Mouse (Mus musculus) gonadal fat pad, adult 2 months (tissue): ENCODE results near the gene Actrt2. TPM values are rescaled to one million over a fixed set of nuclear protein-coding genes. Genes with fewer than 3 reads are reported as not detected.

Experiments used
- DNase-seq: peaks from one replicate; pipeline ENCODE4 v3.0.0-alpha.2; 2012; ENCODE audit warnings: low read depth
- polyA plus RNA-seq: library from polyadenylated mRNA; depleted of rRNA; stranded (reverse); fragments of >200 nt; gene quantifications from 2 replicates; pipeline ENCODE4 v1.2.3, GENCODE M21; 2012

Gene Actrt2
- polyA plus RNA-seq, 1 experiment = 1.6 TPM

DNA sequence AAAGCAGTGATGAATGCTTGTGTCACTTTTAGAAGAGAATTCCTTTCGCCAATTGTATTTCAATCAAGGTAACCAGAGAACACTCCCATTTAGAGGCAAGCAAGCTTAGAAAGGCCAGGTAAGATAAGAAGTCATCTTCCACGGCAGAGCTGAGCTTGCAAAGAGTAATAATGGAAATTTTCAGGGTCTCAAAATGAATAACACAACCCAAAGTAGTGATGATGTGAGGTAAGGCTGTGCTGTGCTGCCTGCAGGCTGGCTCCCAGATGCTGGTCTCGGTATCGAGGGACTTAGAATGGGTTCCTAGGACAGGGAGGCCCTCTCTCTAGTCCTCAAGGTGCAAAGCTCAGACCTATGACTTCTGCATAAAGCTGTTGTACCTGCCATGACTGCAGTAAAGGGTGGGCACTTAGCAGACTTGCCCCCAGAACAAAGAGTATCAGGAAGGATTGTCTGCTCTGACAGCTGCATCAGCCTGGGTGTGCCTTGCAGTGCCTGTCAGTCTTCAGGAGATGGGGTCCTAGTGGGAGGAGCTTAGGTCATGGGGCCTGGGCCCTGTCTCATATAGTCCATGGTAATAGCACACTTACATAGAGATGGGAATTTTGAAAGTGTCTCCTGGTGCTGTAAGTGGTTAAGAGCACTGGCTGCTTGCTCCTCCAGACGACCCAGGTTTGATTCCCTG is 15.5 kb upstream of the Actrt2 start:
- no peak for DNase-seq

DNA sequence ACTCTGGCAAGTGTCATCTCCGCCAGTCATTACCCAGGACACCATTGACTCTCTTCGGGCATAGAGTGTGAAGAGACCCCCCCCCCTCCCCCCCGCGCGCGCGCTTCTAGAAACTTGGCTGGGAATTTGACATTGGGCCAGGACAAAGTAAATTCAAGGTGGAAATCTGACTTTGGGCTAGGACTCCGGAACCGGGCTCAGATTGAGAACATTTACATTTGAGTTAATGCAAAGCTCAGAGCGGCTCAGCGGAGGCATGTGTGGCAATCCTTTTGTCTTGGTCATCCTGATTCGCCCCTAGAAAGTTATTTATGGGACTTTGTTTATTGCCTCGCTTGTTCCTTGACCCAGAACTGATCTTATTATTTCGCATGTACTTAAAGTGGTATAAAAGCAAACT is 14.6 kb upstream of the Actrt2 start:
- no peak for DNase-seq

DNA sequence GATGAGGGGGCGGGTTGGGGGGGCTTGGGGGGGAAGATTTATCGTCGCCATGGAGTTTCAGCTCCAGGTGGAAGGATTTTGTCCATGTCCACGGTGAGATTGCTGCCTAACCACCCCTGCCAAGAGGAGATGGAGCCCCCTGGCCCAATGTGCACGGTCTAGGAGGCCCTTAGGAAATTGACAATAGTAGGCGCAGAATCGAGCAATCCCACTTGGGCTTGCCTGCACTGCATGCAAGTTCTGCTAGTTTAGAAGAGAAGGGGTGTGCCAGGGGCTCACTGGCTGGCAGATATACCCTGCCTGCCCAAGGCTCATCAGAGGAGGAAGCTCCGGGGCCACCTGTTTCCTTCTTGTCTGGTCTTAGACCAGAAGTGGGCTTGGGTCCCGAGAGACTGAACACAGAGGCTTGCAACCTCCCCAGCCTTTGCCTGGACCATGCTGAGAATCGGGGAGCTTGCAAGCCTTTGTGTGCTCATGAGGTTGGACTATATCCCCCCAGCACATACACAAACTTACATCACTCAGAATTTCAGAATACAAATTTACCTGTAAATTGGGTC is 7.9 kb upstream of the Actrt2 start:
- DNase-seq = no peak

DNA sequence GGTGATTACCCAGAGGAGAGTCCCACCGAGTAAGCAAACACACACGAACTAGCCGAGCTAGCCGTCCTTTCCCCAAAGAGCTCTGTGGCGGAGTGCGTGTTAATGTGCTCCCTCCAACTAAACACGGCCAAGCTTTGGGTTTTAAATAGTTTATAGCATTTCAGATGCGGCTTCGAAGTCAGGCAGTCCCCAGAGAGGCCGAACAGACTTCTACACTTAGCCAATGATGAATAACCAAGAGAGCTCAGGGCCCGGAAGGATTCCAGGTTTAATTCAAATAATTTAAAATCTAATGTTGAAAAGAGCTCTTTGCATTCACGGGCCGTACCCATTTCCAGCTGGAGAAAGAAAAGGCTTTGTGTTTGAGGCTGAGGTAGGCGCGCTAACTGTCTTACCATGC is 7.3 kb upstream of the Actrt2 start:
- no peak for DNase-seq

DNA sequence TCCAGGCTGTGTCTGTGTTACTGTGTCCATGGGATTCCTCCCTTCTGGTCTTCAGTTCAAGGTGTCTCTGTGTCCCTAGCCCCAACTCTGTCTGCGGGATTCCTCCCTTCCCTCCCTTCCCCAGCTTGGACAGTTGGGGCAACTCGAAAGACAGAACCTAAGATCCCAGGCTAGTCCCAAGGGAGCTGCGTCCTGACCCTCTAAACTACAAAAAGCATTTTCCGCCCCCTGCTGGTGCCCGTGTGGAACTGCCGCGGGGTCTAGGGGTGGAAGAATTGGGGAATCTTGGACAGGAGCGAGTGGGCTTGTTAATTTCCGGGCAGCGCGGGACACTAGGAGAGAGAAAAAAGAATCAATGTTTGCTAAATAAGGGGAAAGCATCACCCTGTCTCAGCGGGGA is 6.9 kb upstream of the Actrt2 start:
- DNase-seq = no peak

DNA sequence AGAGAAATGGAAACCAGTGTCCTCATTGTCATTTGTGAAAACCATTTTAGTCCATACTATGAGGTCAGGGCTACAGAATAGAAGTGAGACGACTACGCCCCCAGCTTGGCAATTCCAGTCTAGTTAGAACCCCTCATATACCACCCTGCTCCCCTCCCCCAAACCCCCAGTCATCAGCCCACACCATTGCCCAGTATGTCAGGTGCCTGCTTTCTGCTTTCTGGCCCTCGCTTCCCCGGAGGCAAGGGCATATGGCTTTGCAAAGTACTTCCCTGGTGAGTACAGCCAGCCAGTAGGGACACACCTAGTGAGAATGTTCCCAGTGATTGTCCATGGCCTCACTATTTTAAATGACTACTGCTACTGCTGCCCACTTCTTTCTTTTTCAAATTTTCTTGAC is 6.3 kb upstream of the Actrt2 start:
- DNase-seq = no peak

DNA sequence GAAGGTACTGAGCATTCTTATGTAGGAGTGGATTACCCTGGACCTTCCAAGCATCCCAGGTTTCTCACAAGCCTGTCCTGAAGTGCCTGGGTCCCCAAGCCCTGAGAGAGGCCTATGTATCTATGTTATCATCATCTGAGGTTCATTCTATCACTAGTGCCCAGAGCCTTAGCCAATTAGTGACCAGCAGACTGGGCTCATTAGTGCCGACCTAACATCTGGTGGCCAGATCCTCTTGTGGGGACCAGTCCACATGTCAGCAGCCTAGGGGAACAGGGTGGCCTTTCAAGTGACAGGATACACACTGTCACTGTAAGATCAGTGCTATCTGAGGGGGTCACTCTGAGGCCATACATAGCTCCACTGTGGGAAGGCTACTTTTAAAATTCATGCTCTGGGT is 4.4 kb upstream of the Actrt2 start:
- DNase-seq = no peak

DNA sequence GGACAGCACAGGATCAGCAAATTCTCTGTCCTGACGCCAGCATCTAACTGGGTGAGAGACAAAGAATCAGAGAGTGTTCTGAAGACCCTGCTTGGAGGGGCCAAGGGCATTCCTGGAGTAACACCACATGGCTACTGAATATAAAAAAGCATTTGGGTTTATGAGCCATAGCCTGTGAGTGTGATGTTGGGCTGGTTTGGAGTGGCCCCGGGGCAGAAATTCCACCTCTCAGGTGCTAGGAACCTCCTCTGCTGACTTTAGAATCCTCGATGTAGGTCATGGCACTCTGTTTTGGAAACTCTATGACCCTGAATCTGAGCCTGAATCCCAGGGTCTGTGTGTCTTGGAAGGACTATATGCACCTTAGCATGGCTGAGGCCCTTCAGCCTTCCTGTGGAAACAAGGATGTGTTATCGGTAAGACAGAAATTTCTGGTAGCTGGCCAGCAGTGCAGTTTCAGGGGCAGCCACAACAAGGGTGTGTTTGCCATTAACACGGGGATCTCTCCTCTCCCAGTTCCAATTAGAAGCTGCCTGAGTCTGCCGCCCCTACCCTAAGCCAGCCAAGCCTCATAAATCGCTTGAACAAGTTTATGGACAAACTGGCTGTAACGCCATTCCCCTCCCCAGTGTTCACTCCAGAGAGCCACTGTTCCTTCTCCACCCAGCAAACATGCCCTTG is 3.7 kb upstream of the Actrt2 start:
- no peak for DNase-seq

DNA sequence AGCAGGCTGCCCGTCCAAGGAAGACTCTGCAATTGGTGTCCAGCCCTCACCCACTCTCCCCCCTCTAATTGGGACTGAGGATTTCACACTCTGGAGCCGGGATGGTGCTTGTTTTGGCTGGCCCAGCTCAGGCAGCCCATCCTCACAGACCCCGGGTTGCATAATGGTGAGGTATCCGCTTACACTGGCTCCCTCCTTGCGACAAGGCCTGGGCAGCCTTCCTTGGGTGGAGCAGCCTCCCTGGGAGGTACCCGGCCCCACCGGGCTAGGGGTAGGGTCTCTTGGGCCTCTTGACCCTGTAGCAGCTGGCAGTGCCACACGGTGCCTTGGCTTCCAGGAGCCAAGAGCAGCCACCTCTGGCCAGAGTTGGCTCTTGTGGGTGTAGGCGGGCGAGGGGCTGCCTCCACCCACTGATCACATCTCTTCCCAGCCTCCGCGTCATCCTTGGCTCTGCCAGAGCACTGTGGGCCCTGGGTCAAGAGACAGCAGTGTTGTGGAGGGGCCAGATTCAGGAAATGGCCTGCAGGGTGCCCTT is 4.9 kb downstream of the Actrt2 start:
- DNase-seq = no peak

DNA sequence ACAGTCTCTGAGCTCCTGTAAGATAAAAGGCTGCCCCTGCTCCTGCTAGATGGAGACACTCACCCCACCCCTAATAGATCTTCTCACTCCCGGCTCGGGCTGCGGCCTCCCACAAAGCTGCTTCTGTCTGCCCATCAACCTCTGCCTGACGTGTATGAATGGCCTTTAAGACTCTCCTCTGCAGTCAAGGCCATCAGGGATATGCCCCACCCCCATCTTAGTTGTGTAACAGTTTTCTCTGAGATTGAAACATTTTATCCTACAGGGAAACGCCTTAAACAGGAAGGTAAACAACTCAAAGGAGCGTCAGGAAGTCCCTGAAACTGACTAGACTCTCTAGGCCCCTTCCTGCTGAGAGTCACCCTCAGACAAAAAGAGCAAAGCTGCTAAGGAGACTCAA is 6.4 kb downstream of the Actrt2 start:
- DNase-seq = no peak

DNA sequence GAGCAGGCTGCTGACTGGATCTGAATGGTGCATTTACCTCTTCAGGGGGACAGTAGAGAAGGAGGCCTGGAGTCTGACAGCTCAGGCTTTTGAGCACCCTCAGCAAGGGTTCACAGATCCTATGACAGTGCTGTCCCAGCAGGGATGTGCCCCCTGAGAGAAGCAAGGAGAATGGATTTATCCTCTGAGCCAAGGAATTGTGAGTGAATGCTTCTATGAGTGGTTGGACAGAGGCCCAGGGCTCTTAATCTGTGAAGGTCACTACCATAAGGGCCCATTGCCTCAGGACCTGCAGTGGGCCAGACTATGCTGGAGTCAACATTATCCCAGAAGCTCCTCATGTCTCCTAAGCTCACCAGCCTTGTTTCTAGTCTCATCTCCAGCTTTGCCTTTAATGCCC is 7.6 kb downstream of the Actrt2 start:
- no peak for DNase-seq

DNA sequence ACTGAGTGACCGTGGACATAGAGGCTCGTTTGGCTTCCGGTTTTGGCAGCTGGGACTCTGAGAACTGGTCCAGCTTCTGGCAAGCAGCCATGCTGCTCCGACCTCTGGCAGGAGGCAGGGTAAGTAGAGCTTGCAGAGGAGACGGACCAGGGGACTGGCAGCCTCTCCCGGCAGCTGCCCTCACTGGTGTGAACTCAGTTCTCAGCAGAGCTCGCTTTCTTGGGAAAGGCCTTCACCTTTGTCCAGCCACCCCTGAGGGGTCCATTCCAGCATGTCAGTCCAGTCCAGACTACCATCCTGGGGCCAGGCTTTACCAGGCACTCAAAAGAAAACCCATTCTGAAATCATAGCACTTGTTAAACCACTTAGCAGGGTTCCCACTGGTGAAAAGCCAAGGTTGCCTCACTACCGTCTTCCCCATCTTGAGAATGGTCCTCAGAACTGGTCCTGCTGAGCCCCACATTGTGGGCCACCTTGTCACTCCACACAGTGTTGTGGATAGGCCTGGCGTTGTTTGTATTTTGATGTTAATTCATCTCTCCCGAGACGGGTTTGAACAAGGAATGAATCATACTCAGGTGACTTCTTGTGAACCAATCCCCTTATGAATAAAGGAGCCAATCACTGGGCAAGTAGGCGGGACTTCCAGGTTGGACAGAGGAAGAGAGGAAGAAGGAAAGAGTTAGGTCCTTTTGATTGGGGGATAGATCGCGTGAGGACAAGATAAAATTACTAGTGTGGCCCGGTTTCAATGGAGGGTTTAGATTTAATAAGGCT is 12.3 kb downstream of the Actrt2 start:
- no peak for DNase-seq

DNA sequence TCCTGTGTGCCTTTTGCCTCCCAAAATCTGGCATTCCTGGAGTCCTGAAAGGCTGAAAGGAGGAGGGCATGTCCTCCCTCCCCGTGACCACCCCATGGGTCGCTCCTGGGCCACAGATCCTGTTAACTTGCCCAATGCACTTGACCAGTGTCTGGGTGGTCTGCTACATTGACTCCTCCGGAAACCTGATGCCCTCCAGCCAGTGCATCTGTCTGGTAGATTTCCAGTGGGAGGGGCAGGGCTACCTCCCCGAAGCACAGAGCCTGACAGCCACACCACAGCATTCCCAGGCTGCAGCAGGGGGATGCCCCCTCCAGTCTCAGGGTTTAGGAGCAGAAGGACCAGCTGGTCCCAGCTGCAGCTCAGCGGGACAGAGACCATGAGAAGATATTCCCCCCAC is 15.2 kb downstream of the Actrt2 start:
- no peak for DNase-seq

DNA sequence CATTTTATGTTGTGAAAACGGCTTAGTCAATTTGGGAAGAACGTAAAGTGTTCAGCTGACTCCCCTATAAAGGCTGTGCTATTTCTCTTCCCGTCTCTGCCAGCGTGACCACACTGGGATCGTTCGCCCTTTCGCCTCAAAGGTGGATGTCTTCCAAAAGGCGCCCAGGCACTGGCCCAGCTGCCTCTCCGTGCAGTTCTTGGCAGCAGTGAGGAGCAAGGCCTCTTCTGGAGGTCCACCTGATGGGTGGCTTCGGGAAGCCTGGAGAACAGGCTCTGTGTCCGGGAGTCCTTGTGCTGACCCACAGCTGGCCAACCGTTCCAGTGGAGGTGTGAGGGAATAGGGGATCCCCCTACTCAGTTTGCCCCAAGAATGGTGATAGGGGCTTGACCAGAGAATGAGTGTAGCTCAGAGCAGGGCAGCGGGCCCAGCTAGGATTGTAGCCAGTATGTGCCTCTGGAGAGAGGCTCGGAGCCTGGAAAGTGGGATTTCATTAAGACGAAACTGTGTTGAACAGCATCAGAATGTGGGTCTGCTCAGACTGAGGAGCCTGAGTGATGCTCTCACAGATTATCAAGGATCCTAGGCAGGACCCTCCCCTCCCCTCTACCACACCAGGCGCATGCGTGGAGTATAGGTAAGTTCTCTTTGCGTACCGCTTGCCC is 18.5 kb downstream of the Actrt2 start:
- no peak for DNase-seq

DNA sequence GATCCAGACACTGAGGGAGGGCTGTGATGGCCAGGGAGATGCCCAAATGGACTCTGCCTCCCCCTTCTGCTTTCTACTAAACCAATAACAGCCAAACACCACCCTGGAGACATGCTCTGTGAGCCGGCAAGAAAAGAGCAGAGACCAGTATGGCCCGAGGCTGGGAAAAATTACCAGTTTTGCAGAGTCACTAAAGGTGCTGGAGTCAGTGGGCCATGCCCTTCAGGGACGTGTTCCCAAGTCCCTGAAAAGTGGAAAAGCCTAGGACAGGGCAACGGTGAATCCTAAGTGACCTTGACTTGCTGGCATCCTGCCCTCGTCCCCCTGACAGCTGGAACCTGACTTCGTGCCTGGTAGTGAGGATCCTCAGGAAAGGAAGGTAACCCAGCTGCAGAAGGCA is 25.2 kb downstream of the Actrt2 start:
- no peak for DNase-seq

DNA sequence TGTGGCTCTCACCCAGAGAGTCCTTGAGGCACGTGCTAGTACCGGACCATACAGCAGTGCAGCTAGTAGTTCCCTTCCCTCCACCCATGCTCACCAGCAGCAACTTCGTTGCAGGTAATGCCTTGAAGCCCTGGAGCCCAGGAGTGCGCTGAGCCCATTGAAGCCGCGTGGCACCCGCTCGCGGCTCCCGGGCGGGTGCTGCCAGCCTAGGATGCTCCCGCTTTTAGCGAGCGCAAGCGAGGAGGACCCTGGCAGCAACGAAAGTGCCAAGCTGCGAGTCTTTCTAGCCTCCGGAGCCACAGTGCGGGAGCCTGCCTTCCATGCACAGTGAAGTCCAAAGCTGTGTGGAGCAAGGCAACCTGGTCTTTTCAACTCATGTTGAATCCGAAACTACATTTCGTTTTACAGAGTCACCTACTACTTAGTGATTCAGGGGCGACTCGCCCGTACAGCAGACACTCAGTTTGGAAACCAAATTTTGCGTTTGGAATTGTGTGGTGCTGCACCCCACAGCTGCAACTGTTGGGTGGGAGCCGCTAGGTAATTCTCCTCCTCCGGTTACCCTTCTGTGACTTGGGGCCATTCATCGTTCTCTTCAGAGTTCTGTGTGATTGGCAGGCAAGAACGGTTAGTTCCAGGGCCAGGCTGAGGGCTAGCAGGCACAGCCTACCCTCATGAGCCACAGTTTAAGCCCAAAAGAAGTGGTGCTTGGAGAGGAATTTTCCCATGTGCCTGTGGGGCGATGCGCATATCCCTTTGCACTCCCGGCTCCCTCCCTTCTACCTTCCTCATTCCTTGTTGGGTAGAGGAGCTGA is 26.2 kb downstream of the Actrt2 start:
- no peak for DNase-seq

DNA sequence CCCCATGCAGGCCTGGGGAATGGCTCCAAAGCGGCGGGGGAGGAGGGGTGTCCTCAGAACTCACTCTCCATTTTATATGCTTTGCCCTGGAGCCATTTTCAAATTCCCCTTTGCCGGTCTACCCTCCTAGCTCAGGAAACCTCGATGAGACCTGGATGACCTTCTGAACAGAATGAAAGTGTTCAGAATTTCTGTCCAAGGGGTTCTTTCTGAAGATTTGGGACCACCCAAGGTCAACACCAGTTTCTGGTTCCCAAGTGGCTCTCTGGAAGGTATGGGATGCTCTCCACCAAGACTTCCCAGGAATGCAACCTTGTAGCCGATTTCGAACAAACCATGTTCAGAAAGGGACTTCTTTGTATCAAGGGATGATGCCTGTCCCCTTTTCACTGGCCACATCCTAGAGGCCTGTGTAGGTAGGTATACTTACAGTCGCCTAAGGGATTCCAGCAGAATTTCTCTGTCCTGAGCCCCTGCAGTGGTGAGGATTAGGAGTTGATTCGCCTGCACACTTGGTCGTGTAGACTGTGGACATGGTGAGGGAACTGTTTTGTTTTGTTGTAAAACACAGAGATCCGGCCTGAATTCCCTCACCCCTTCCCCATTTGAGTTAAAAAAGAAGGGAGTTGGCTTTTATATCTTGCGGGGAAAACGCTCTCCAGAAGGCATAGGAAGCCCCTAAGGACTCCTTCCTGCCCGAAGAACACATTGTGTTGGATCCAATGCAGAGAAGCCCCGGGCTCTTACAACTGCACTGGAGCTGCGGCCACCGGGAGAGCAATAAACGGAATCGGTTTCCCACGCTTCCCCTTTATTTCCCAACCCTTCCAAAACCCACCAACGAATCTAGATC is 27.0 kb downstream of the Actrt2 start:
- no peak for DNase-seq

DNA sequence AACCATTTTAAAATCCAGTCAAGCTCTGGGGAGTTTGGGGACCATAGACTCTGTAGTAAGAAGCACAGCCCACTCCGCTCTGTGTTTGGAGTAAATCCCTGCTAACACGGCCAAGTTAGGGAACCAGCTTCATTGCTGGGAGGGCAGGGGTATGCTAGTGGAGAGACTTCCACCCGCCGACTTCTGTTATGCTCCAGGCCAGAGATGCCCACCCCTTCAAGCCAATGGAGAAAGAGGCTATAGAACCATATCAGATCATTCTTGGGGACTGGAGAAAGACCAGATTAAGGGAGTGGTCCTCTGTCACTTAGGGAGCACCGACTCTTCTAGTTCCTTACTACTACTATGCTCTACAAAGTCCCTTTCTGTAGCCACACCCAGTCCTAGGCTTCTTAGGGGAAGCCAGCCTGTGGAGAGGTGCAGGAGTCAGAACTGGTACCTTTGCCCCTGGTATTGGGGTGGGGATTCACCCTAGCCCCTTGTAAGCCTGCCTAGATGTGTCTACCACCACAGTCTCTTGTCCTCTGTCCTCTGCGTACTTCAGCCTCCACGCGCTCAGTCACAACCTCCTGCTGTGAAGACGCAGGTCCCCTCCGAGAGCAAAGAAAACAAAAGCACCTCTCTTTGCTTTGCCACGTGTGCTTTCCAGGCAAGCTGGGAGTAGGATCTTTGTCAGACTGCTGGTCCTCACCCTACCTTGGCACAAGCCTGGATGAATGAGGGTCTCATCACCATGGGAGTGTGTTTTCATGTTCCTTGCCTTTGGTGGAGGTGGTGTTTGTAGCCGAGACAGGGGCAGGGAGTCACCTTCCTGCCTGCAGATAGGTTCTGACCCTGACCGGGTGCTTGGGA is 27.9 kb downstream of the Actrt2 start:
- no peak for DNase-seq

DNA sequence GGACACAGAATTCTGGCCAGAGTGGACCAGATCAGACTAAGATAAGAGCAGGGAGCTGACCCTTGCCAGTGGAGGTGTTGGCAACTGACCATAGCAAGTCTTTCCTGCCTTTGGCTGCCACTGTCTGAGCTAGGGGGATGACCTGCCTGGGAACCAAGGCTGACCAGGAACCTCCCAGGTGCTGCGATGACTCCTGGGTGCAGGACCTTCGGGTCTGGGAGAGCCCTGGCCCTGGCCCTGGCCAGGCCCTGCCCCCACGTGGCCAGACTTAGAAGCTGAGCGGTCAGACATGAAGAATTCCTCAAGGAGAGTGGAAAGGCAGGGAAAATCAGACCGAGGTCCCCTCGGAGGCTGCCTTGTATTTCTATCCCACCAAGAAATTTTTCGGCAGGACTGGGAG is 28.5 kb downstream of the Actrt2 start:
- no peak for DNase-seq
